Mouse (Mus musculus): ENCODE data around the gene Sptssb.

- TF ChIP-seq CTCF (IDR thresholded peaks at IDR 0.05; ENCODE audit: control insufficient read depth, insufficient read depth, insufficient read length), result no peak
- TF ChIP-seq USF1 (IDR thresholded peaks at IDR 0.05; ENCODE audit: low read depth), result no peak
- no peak for TF ChIP-seq CEBPB (IDR thresholded peaks at IDR 0.05; ENCODE audit: low read depth)
Measured at GRCm38 (mm10) chr3:69799096-69799495, 60.6 kb downstream of the Sptssb start.
